Mouse (Mus musculus) testis, adult 2 months (tissue): Measurements from ENCODE around the gene Grap.

Source experiments
- CTCF ChIP-seq: fragments of 200-500 bp; IDR thresholded peaks from 2 replicates; pipeline ENCODE4 v1.5.1; 2012; ENCODE audit warnings: low read depth, mild to moderate bottlenecking, inconsistent platforms, low read length, moderate library complexity; ENCODE audit not compliant: control insufficient read depth, insufficient read depth, insufficient replicate concordance
- POLR2A ChIP-seq: fragments of 200-500 bp; IDR thresholded peaks from 2 replicates; pipeline ENCODE4 v1.6.1; 2012; ENCODE audit warnings: low read depth, mild to moderate bottlenecking, inconsistent platforms, low read length, moderate library complexity; ENCODE audit not compliant: control insufficient read depth

DNA sequence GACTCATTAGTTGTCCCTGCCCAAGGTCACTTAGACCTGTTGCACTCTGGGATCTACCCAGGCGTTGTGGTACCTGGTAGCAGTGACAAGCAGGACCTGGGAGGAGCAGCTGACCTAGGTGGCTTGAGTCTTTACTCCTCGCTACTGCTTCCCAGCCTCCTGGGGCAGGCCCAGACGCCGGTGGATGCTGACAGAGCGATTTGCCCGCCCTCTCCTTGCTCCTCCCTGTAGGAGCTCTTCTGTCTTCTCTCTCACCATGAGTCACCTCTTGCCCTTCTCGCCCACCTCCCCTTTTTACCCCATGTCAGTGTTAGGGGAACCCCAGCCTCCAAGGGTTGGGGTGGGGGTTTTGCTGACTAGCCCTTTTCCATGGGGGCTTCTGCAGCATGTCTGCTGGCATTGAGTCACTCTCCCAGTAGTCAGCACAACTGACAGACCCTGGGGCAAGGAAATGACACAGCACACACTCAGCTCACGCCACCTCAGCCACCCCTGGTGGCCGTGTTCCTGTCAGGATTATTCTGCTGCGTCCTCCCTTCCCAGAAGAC is 33.9 kb downstream of the Grap start:
- no peak for TF ChIP-seq CTCF
- TF ChIP-seq POLR2A = no peak
